Mouse (Mus musculus): ENCODE measurements around the gene Itpk1.

GRCm38 (mm10) chr12:102521777-102522319 is 182.9 kb downstream of the Itpk1 start:
- TF ChIP-seq POLR2A (IDR thresholded peaks at IDR 0.05; ENCODE audit: low read depth, low read length) (no peak), CTCF (IDR thresholded peaks at IDR 0.05; ENCODE audit: extremely low read depth, insufficient read length, insufficient replicate concordance, low read depth, low read length) (no peak)

Data from small intestine, adult 2 months (tissue).